Mouse (Mus musculus): ENCODE results near the gene Gh. TPM values are rescaled to one million over a fixed set of nuclear protein-coding genes. Genes with fewer than 3 reads are reported as not detected.
"Not testable (repeated sequence)": the region's sequence is repeated elsewhere in the genome, so short reads cannot be mapped to it uniquely, and the experiment has no call there.

Gene Gh
- not detected in 2 replicates for polyA plus RNA-seq (2012; rRNA removed)

- DNase-seq (ENCODE audit: low spot score), result no peak
Observed at GRCm38 (mm10) chr11:106301765-106302164, at the start of gene Gh. TSS of gene Gh (minus strand) at chr11:106301865.

DNA sequence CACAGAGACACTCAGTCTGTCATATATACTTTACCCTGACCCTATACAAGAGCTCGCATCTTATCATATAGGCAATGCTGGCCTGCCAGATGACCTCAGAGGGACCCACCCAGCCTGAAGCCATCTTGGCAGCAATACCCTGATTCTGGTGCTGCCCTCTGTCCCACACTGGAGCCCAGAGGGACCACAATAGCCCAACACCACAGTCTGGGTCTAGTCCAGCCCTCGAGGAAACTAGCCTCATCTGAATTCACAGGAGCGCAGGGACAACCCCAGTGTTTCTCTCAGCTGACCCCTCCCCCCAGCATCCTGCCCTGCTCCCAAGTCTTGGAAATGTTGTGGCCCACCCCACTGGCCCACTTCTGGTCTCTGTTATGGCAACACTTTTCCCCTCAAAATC, 49.6 kb upstream of the Gh start:
- no peak for DNase-seq (ENCODE audit: low spot score)

GRCm38 (mm10) chr11:106350853-106351252, 49.2 kb upstream of the Gh start:
- DNase-seq (ENCODE audit: low spot score), result no peak

DNA sequence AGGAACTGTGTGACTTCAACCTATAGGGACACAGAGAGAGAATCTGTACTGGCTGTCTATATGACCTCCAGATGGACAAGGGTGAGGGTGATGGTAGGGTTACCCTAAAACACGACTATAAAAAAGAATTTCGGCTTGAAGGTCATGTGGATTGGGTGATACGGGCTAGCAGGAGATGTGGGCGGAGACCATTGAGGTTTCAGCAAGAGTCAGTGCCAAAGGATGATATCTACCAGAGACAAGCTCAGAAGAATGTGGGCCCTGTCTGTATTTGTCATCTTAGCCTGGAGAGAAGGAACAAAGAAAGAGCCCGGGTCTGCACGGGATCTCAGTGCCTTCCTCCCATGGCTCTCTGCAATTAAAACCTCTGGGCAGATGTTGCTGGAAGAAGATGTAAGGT, 48.1 kb upstream of the Gh start:
- DNase-seq (ENCODE audit: low spot score), result no peak

GRCm38 (mm10) chr11:106344910-106345309, 43.2 kb upstream of the Gh start:
- no peak for DNase-seq (ENCODE audit: low spot score)

GRCm38 (mm10) chr11:106340990-106341520, 39.4 kb upstream of the Gh start:
- DNase-seq (ENCODE audit: low spot score), result no peak

- not testable (repeated sequence) for DNase-seq (ENCODE audit: low spot score)
Observed at GRCm38 (mm10) chr11:106339323-106339722, 37.7 kb upstream of the Gh start.

DNA sequence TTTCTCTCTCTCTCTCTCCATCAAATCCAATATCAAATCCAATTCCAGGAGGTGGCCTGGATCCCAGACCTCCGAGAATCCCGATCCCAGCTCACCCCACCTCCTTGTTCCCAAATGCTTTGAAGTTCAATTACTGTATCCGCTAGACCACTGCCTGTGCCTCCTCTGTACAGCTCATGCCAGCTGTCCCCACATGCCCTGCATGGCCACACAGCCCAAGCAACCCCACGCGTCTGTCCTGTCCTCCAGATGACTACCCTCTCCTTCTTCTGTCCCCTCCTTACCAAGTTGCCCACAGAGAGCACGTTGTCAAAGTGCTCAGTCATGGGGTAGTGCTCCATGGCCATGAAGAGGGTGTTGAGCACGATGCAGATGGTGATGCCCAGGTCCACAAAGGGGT, 37.2 kb upstream of the Gh start:
- DNase-seq (ENCODE audit: low spot score), result no peak

- DNase-seq (ENCODE audit: low spot score), result no peak
Observed at GRCm38 (mm10) chr11:106338029-106338428, 36.4 kb upstream of the Gh start.

DNA sequence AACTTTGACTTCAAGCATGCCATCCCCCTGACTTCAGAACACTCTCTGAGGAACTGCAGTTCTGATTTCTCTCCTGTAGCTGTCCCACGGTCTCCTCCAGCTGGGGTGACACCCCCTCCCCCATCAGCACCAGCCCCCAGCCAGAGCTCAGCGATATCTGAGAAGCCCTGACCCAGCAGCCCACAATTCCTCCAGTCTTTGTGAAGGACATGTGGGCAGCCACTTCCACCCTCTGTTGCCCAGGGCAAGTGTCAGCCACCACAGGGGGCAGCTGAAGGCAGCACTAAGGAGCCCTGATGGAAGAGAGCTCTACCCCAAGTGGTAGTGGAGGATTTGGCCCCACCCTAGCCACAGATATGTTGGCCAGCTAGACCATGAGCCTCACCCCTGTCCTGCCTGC, 32.4 kb upstream of the Gh start:
- no peak for DNase-seq (ENCODE audit: low spot score)

- DNase-seq (ENCODE audit: low spot score), result no peak
Observed at GRCm38 (mm10) chr11:106332458-106332857, 30.8 kb upstream of the Gh start.

DNA sequence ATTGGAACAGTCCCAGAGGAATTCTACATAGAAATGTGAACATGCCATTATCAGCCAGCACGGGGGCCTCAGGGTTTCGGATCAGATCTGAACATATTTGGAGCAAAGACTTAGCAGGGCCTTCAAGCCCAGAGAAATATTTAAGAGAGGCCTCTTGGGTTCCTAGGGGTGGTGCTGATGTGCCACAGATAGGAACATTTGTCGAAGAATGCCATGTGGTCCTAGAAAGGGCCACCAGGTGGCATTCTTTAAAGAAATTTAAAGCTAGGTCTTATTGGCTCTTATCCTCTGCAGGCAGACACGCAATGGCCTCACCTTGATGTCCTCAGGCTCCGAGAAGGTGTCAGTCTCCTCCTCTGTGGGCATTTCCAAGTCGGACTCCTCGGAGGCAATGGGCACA, 28.0 kb upstream of the Gh start:
- DNase-seq (ENCODE audit: low spot score), result no peak

DNA sequence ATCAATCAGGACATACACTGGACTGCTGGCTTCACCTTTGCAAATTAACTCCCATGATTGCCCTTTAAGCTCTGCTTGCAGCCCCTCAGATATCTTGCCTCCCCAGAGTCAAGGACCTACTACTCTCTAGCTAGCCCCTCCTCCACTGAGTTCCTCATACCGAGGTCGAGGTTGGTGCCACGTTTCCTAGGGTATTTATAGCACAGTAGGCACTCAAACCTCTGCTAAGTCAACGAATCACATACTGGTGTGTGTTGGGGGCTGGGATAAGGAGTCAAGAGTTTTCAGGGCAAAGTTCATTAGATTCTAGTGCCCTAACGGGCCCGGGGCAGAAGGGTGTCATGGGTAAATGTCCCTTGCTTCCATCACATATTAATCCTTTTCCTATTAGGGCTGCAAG, 27.5 kb upstream of the Gh start:
- DNase-seq (ENCODE audit: low spot score), result no peak

DNA sequence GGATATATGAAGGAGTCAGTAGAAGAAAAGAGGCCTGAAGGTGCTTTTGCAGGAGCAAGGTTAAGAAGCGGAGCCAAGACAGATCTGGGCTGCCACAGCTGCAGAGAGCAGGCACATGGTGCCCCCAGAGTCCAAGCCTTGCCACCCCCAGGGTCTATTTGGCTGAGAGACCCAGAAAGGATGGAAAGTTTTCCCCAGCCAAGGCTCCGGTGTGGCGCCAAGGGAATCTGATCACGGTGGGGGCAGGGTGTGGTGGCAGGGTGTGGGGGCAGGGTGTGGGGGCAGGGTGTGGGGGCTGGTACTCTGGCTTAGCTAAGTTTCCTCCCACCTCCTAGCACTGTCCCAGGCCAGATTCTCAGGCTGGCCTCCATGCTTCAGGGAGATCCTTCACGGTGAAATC, 26.9 kb upstream of the Gh start:
- DNase-seq (ENCODE audit: low spot score), result no peak

DNA sequence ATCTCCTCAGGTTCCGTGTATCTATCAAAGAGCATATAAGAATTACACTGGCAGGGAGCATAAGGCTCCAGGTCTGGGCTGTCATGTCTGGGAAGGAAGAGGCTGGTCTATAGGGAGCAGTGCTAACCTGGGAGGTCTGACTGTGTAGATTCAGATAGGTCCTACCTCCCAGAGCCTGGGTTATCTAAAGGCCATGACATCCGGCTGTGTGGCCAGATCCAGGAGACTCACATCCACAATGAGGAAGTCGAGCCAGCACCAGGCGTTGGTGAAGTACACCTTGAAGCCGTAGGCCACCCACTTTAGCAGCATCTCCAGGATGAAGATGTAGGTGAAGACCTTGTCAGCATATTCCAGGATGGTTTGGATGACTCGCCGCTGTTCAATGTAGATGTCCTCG, 24.8 kb upstream of the Gh start:
- no peak for DNase-seq (ENCODE audit: low spot score)

DNA sequence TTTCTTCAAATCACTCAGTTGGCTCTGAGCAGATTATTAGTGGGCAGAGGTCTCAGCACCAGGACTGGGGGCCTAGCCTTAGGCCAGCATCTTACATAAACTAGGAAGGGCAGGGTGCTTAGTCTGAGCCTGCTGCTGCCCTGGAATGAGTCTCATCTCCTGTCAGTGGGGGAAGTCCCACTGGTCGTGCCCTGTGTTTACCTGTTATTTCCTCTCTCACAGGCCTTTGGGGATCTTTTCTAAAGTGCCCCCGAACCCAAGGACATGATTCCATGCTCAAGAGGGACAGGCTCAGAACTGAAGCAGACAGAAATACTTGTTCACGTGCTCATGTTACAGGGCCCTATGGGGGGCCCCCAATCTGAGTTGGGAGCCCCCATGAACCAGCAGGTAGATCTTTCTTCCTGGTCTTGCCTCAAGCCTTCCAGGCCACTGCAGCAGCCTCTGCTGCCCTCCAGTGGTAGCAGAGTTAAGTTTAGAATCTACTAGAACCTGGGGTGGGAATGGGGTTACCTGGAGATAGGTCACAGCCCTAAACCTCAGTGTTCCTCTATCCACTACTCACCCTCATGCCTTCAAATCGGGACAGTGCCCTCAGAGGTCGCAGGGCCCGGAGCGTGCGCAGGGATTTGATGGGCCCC, 24.0 kb upstream of the Gh start:
- no peak for DNase-seq (ENCODE audit: low spot score)

- DNase-seq (ENCODE audit: low spot score), result no peak
Observed at GRCm38 (mm10) chr11:106324858-106325257, 23.2 kb upstream of the Gh start.

GRCm38 (mm10) chr11:106318406-106319366, 17.0 kb upstream of the Gh start:
- no peak for DNase-seq (ENCODE audit: low spot score)

GRCm38 (mm10) chr11:106317801-106318200, 16.1 kb upstream of the Gh start:
- DNase-seq (ENCODE audit: low spot score), result no peak

GRCm38 (mm10) chr11:106316416-106316815, 14.8 kb upstream of the Gh start:
- no peak for DNase-seq (ENCODE audit: low spot score)

GRCm38 (mm10) chr11:106314333-106314812, 12.7 kb upstream of the Gh start, which contains the start of gene Cd79b:
TSS of gene Cd79b (minus strand) at chr11:106314762.
- DNase-seq (ENCODE audit: low spot score), result no peak

- DNase-seq (ENCODE audit: low spot score), result no peak
Observed at GRCm38 (mm10) chr11:106313533-106313932, 11.9 kb upstream of the Gh start.

- no peak for DNase-seq (ENCODE audit: low spot score)
Observed at GRCm38 (mm10) chr11:106310123-106310522, 8.5 kb upstream of the Gh start.

Data from urinary bladder, adult 2 months (tissue).